Mouse (Mus musculus): ENCODE results near the gene Incenp. TPM values are rescaled to one million over a fixed set of nuclear protein-coding genes. Genes with fewer than 3 reads are reported as not detected.
"Not testable (repeated sequence)": the region's sequence is repeated elsewhere in the genome, so short reads cannot be mapped to it uniquely, and the experiment has no call there.

The Incenp gene
- total RNA-seq (2021), result 10 to 100 TPM; 24.7 to 30.7 TPM

- intact Hi-C loops (cut with DNase I), result no loop called here
- peak; percentile 92 to 94 for DNase-seq (ENCODE audit: low spot score in 2 of 2)
Observed at GRCm38 (mm10) chr19:9899072-9899779, at the start of gene Incenp. Gene Incenp, minus strand, starts transcription at chr19:9899551.

GRCm38 (mm10) chr19:9946986-9947385, 47.6 kb upstream of the Incenp start:
- DNase-seq (ENCODE audit: low spot score in 2 of 2), result no peak
- intact Hi-C loops (cut with DNase I), result no loop called here

- intact Hi-C loops (cut with DNase I), result no loop called here
- no peak for DNase-seq (ENCODE audit: low spot score in 2 of 2)
Observed at GRCm38 (mm10) chr19:9945800-9946564, 46.6 kb upstream of the Incenp start.

- no peak for DNase-seq (ENCODE audit: low spot score in 2 of 2)
- intact Hi-C loops (cut with DNase I), result no loop called here
Observed at GRCm38 (mm10) chr19:9942539-9943533, 43.5 kb upstream of the Incenp start.

- intact Hi-C loops (cut with DNase I), result no loop called here
- no peak for DNase-seq (ENCODE audit: low spot score in 2 of 2)
Observed at GRCm38 (mm10) chr19:9941809-9942208, 42.5 kb upstream of the Incenp start.

GRCm38 (mm10) chr19:9940903-9941302, 41.6 kb upstream of the Incenp start:
- DNase-seq (ENCODE audit: low spot score in 2 of 2), result no peak
- intact Hi-C loops (cut with DNase I), result no loop called here

- intact Hi-C loops (cut with DNase I), result no loop called here
- no peak for DNase-seq (ENCODE audit: low spot score in 2 of 2)
Observed at GRCm38 (mm10) chr19:9939841-9940240, 40.5 kb upstream of the Incenp start.

- DNase-seq (ENCODE audit: low spot score in 2 of 2), result no peak
- intact Hi-C loops (cut with DNase I), result no loop called here
Observed at GRCm38 (mm10) chr19:9938824-9939303, 39.5 kb upstream of the Incenp start.

- intact Hi-C loops (cut with DNase I), result no loop called here
- no peak for DNase-seq (ENCODE audit: low spot score in 2 of 2)
Observed at GRCm38 (mm10) chr19:9938156-9938823, 38.9 kb upstream of the Incenp start.

GRCm38 (mm10) chr19:9937428-9937827, 38.1 kb upstream of the Incenp start:
- intact Hi-C loops (cut with DNase I), result no loop called here
- no peak for DNase-seq (ENCODE audit: low spot score in 2 of 2)

GRCm38 (mm10) chr19:9936579-9936978, 37.2 kb upstream of the Incenp start:
- no peak for DNase-seq (ENCODE audit: low spot score in 2 of 2)
- intact Hi-C loops (cut with DNase I), result no loop called here

- intact Hi-C loops (cut with DNase I), result no loop called here
Observed at GRCm38 (mm10) chr19:9933908-9934307, 34.6 kb upstream of the Incenp start.

GRCm38 (mm10) chr19:9931167-9931607, 31.8 kb upstream of the Incenp start:
- DNase-seq (ENCODE audit: low spot score in 2 of 2); intact Hi-C loops (cut with DNase I): not testable (repeated sequence)

More at GRCm38 (mm10) chr19:9933908-9934307, 34.6 kb upstream of the Incenp start:
- no peak for DNase-seq (ENCODE audit: low spot score in 2 of 2)

- DNase-seq (ENCODE audit: low spot score in 2 of 2), result no peak
- intact Hi-C loops (cut with DNase I), result no loop called here
Observed at GRCm38 (mm10) chr19:9928089-9928488, 28.7 kb upstream of the Incenp start.

- intact Hi-C loops (cut with DNase I), result no loop called here
- no peak for DNase-seq (ENCODE audit: low spot score in 2 of 2)
Observed at GRCm38 (mm10) chr19:9924769-9925272, 25.5 kb upstream of the Incenp start.

GRCm38 (mm10) chr19:9924034-9924768, 24.9 kb upstream of the Incenp start:
- DNase-seq (ENCODE audit: low spot score in 2 of 2), result no peak
- intact Hi-C loops (cut with DNase I), result no loop called here

- intact Hi-C loops (cut with DNase I), result no loop called here
- DNase-seq (ENCODE audit: low spot score in 2 of 2), result no peak
Observed at GRCm38 (mm10) chr19:9923048-9923447, 23.7 kb upstream of the Incenp start.

- DNase-seq (ENCODE audit: low spot score in 2 of 2), result peak; percentile 52 to 55
- intact Hi-C loops (cut with DNase I), result no loop called here
Observed at GRCm38 (mm10) chr19:9922228-9922627, 22.9 kb upstream of the Incenp start.

All from left cerebral cortex, postnatal 36 days (tissue).